Mouse (Mus musculus) stomach, embryonic 16.5 days (tissue): ENCODE measurements around the gene Trp53i13. TPM values are rescaled to one million over a fixed set of nuclear protein-coding genes. Genes with fewer than 3 reads are reported as not detected.
A peak's percentile ranks its signal among the peaks of the same experiment; 100 is the strongest.

ENCODE experiments used
- ATAC-seq: fragments of 200-750 bp; cut with Nextera tagmentation; 2 replicates; pipeline ENCODE4 v1.8.0; 2017; ENCODE audit warnings: moderate number of reproducible peaks, moderate TSS enrichment; ENCODE audit not compliant: insufficient read depth, low FRiP score
- H3K27ac ChIP-seq: fragments of 300-500 bp; sonication (generic); 2 replicates; pipeline ENCODE4 v1.5.1; 2014; ENCODE audit warnings: low read length
- H3K27me3 ChIP-seq: fragments of 300-500 bp; sonication (generic); 2 replicates; pipeline ENCODE4 v1.6.1; 2014; ENCODE audit warnings: low read length, control low read depth, mixed read lengths; ENCODE audit not compliant: control insufficient read depth, insufficient read depth
- H3K36me3 ChIP-seq: fragments of 300-500 bp; sonication (generic); 2 replicates; pipeline ENCODE4 v1.6.1; 2014; ENCODE audit warnings: low read length; ENCODE audit not compliant: control insufficient read depth, insufficient read depth
- H3K4me1 ChIP-seq: fragments of 300-500 bp; sonication (generic); 2 replicates; pipeline ENCODE4 v1.6.1; 2014; ENCODE audit warnings: low read length, control low read depth, mixed read lengths; ENCODE audit not compliant: control insufficient read depth, insufficient read depth
- H3K4me2 ChIP-seq: fragments of 300-500 bp; sonication (generic); 2 replicates; pipeline ENCODE4 v1.6.1; 2014; ENCODE audit warnings: low read depth, low read length, mixed read lengths
- H3K4me3 ChIP-seq: fragments of 300-500 bp; sonication (generic); replicated peaks from 2 replicates; pipeline ENCODE4 v1.5.1; 2014; ENCODE audit warnings: mild to moderate bottlenecking, low read length
- H3K9ac ChIP-seq: fragments of 300-500 bp; sonication (generic); 2 replicates; pipeline ENCODE4 v1.6.1; 2014; ENCODE audit warnings: low read length
- H3K9me3 ChIP-seq: fragments of 300-500 bp; sonication (generic); replicated peaks from 2 replicates; pipeline ENCODE4 v1.6.1; 2016; ENCODE audit warnings: low read length, control low read depth; ENCODE audit not compliant: control insufficient read depth
- WGBS: fragments of 180-500 bp; shearing (Covaris S2); extraction: QIAGEN DNeasy Blood & Tissue Kit; methylation state at CpG from one replicate; pipeline ENCODE4 v1.1.7; 2014; 5-methylcytosine and 5-hydroxymethylcytosine counted together
- polyA plus RNA-seq: library from polyadenylated mRNA; unstranded; fragments of >200 nt; fragmentation: Nextera tagmentation; extraction: Ambion mirVana; gene quantifications from 2 replicates; pipeline ENCODE4 v1.2.1, GENCODE M21; 2015

Trp53i13 gene
- polyA plus RNA-seq, 1 experiment from 2014 or later: 25.1 TPM

GRCm38 (mm10) chr11:77462283-77463100 lies 53.3 kb downstream of the Trp53i13 start, which contains the start of gene Coro6:
Gene Coro6, plus strand, starts transcription at chr11:77462411.
- Histone ChIP-seq H3K36me3 (no peaks in the 10 kb centered on the region), H3K27me3 (peaks cover 46% of the 10 kb centered on the region), H3K4me3 (peak within 1 kb of the TSS; percentile 53), H3K9me3 (no peaks in the 10 kb centered on the region), H3K4me2 (peak within 1 kb of the TSS; percentile 90), H3K27ac (no peak within 1 kb of the TSS), H3K4me1 (peaks cover 15% of the 10 kb centered on the region), H3K9ac (peak within 1 kb of the TSS; percentile 65)
- under 1% methylated on average over 63 of the region's 73 CpGs for WGBS
- ATAC-seq: peak; percentile 66; the same call in 1 of the 2 replicates

- peak overlapping the region; percentile 65 for H3K9ac ChIP-seq
- no peaks in the 10 kb centered on the region for H3K36me3 ChIP-seq
- H3K4me2 ChIP-seq: peak overlapping the region; percentile 90
- peak overlapping the region; percentile 53 for H3K4me3 ChIP-seq
- H3K27me3 ChIP-seq: peaks cover 41% of the 10 kb centered on the region
- WGBS: 7% methylated on average over 6 of the region's 6 CpGs
- H3K9me3 ChIP-seq: no peaks in the 10 kb centered on the region
- H3K27ac ChIP-seq: no peak overlapping the region
- ATAC-seq: no peak
- peaks cover 11% of the 10 kb centered on the region for H3K4me1 ChIP-seq
Observed at GRCm38 (mm10) chr11:77461856-77462255, 53.9 kb downstream of the Trp53i13 start.

Other genes starting within 250 kb of the Trp53i13 start
- 0.12 and 2.0 TPM in 2 replicates for gene Coro6, start 53.6 kb downstream of the Trp53i13 start, polyA plus RNA-seq
- 2.4 and 2.8 TPM in 2 replicates for gene Ankrd13b, start 26.3 kb downstream of the Trp53i13 start, polyA plus RNA-seq
- gene Git1, start 22.4 kb downstream of the Trp53i13 start, polyA plus RNA-seq: 7.9 and 9.1 TPM in 2 replicates
- 3.2 and 4.2 TPM in 2 replicates for gene Abhd15, start 859 bp downstream of the Trp53i13 start, polyA plus RNA-seq
- gene Gm10392, start 3.2 kb upstream of the Trp53i13 start, polyA plus RNA-seq: 0.17 TPM in 1 of 2 replicates, not detected in the other
- 11.5 and 12.1 TPM in 2 replicates for gene Taok1, start 91.8 kb upstream of the Trp53i13 start, polyA plus RNA-seq
- gene Nufip2, start 170.2 kb upstream of the Trp53i13 start, polyA plus RNA-seq: 3.4 and 4.2 TPM in 2 replicates
- not detected in 2 replicates for gene Cryba1, start 209.3 kb upstream of the Trp53i13 start, polyA plus RNA-seq
- gene Myo18a, start 247.3 kb upstream of the Trp53i13 start, polyA plus RNA-seq: 44.9 and 46.0 TPM in 2 replicates